Mouse (Mus musculus) liver, embryonic 14.5 days (tissue): ENCODE measurements around the gene Pebp1.

ENCODE experiments used
- CTCF ChIP-seq: IDR thresholded peaks from 2 replicates; pipeline ENCODE4 v1.5.1; 2016; ENCODE audit warnings: antibody characterized with exemption, low read depth, control low read depth
- EP300 ChIP-seq: IDR thresholded peaks from 2 replicates; pipeline ENCODE4 v1.6.1; 2016; ENCODE audit warnings: antibody characterized with exemption, low read depth

- TF ChIP-seq EP300: no peak
- TF ChIP-seq CTCF: no peak
These were observed 22.7 kb downstream of the Pebp1 start for GRCm38 (mm10) chr5:117264701-117265100.
